Mouse (Mus musculus): ENCODE data around the gene Bach2.

Bach2 gene

DNA sequence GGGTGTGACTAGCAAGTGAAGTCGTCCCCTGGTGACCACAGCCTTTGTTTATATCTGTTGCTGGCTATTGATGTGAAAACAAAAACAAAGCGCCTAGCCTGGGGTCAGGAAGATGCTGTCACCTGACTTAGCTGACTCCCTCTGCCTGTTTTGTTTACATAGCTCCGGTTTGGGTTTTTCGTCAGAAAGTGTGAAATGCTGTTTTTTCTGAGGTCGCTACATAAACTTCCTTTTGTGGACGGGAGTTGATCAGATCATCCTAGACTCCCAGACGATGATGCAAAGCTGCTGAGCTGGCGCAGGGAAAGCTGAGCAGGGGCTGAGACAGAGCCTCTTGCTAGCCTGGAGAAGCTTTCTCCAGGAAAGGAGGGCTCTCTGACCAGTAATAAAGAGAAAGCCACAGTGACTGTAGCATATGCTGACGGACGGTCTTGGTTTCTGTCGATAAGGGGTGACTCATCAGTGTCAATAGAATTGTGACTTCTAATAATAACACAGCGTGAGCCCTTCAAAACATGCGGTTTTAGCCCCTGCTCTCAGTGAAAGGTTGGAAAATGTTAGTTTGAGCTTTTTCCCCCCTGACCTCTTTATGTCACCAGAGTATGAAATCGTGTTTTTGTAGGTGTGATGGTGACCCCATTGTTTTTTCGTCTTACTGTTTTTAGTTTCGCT is 11.9 kb downstream of the Bach2 start:
- no peak for DNase-seq

- peak in 1 of 2 experiments; percentile 34 for DNase-seq
Observed at GRCm38 (mm10) chr4:32251005-32251365, 12.4 kb downstream of the Bach2 start.

GRCm38 (mm10) chr4:32251946-32252672 is 13.5 kb downstream of the Bach2 start:
- DNase-seq: no peak

DNA sequence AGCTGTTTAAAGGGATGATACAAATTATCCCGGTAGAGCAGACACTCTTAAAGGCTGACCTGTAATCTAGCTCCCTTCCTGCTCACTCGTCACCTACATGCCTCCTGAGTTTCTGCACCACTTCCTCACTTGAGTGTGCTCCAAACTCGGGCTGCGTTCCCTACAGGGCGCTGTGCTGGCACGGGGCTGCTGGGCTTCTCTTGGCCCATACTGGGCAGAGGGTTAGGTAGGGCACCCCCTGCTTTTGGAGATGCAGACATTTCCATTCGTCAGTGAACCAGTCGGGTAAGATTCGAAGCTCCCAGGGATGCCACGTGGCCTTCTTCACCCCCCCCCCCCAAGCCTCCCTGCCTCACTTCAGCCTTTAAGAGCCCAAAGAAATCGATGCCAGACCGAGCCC is 19.1 kb downstream of the Bach2 start:
- DNase-seq: no peak

GRCm38 (mm10) chr4:32258093-32258492 is 19.5 kb downstream of the Bach2 start:
- peak; percentile 63 to 68 for DNase-seq

GRCm38 (mm10) chr4:32258596-32258995 is 20.0 kb downstream of the Bach2 start:
- DNase-seq: no peak

GRCm38 (mm10) chr4:32260909-32261308 is 22.3 kb downstream of the Bach2 start:
- no peak for DNase-seq

- DNase-seq: no peak
Observed at GRCm38 (mm10) chr4:32262825-32263684, 24.5 kb downstream of the Bach2 start.

DNA sequence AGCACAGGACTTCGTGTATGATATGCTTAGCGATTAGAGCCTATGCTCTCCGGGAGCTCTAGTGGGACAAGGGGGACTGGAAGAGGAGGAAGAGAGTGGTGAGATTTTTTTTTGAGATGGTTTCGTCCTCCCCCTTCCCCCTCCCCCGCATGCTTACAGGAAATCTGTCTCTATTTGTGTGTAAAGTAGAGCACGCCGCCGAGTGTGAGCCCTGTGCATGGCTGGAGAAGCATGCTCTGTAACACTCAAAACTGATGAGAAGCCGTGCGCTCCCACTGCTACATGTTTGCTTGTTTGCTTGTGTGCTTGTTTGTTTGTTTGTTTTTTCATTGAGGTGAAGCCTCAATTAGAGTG is 25.1 kb downstream of the Bach2 start:
- no peak for DNase-seq

- DNase-seq: no peak
Observed at GRCm38 (mm10) chr4:32264892-32265291, 26.3 kb downstream of the Bach2 start.

DNA sequence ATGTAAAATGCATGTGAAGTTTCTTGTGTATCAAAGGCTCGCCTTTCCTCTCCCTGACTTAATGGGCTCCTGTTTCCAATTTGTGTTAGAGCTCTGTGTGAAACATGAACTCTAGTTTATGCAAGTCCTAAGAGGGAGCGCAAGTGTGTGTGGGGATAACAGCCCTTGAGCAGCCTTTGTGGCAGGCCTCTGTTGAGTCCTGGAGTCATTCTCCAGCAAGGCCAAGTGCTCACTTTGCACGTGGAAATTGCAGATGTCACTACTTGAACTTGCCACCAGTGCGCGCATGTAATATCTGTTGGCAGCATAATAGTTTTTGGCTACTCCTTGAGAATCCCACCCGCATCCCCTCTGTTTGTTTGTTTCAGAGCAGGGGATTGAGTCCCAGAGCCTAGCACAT is 28.1 kb downstream of the Bach2 start:
- no peak for DNase-seq

DNA sequence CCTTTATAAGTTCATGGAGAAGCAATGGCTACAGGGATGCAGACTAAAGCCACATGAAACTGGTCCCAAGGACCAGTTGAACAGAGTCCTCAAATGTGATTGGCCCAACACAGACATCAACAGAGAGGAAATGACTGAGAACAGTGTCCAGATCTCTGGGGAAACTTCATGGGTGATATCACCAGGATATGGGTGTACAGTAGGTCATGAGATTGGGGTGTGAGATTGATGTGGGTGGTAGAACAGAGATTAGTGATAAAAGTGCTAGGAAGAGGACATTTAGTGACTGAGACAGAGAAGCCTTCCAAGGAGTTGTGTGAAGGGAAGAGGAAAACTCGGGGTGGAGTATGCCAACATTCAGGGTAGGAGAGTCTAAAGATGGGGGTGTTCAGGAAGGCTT is 29.4 kb downstream of the Bach2 start:
- DNase-seq: no peak

DNA sequence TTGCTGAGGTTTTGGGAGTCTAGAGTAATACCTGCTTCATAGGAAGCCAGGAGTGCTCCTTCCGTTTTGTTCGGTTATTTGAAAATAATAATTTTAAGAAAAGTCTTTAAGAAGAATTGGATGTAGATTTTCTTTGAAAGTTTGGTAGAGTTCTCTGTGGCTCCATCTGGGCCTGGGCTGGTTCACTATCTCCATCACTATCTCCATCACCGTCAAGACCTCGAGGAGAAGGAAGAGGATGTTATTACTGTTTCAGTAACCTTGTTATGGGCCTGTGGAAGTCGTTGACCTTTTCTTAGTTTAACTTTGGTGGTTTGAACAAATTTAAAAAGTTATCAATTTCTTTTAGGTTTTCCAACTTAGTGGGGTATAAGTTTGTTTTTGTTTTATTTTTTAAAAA is 33.8 kb downstream of the Bach2 start:
- DNase-seq: no peak

- no peak for DNase-seq
Observed at GRCm38 (mm10) chr4:32274776-32275294, 36.2 kb downstream of the Bach2 start.

DNA sequence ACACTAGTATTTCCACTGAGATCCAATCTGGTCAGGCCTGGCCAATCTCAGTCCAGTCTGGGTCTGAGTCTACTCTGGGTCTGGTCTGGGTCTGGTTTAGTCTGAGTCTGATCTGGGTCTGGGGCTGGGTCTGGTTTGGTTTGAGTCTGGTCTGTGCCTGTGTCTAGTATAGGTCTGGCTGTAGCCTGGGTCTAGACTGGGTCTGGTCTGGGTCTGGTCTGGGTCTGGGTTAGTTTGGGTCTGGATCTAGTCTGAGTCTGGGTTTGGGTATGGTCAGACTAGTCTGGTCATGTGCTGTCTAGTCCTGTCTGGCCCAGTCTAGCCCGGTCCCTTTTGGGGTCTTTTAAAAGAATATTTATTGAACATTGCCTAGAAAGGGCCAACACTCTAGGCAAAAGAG is 41.2 kb downstream of the Bach2 start:
- no peak for DNase-seq

DNA sequence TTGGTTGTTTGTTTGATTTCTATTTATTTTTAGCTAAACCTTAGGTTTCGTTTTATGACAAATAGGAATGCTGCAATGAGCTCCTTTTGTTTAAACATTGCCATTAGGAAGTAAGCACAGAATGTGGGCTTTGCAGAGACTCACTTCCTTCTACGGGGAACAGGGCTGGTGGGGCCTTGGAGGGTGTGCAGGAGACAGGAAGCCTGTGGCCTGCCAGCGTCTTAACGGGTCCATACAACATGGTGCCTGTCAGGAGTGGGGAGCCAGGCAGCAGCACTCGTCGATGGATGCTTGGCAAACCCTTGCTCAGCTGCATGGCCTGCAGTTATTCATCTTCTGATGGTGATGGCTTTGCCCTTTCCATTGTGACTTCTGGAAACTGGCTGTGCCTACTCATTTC is 41.8 kb downstream of the Bach2 start:
- DNase-seq: no peak

DNA sequence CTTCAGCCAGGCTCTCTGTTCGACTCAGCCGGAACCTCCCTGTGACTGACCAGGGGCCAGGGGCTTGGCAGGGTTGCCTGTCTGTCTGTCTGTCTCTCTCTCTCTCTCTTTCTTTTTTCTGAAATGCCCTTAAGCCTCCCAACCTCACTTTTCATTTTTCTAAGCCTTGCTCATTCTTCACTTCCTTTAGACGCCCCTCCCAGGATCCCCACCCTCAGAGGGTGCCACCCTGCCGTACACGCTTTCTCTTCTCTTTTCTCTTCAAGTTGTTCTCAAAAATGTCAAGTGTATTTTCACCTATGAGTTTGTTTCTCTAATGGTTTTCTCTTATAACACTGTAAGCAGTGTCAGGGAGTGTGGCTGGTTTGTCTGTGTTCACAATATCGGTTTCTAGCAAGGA is 42.7 kb downstream of the Bach2 start:
- no peak for DNase-seq

GRCm38 (mm10) chr4:32286405-32286804 is 47.8 kb downstream of the Bach2 start:
- DNase-seq: no peak

DNA sequence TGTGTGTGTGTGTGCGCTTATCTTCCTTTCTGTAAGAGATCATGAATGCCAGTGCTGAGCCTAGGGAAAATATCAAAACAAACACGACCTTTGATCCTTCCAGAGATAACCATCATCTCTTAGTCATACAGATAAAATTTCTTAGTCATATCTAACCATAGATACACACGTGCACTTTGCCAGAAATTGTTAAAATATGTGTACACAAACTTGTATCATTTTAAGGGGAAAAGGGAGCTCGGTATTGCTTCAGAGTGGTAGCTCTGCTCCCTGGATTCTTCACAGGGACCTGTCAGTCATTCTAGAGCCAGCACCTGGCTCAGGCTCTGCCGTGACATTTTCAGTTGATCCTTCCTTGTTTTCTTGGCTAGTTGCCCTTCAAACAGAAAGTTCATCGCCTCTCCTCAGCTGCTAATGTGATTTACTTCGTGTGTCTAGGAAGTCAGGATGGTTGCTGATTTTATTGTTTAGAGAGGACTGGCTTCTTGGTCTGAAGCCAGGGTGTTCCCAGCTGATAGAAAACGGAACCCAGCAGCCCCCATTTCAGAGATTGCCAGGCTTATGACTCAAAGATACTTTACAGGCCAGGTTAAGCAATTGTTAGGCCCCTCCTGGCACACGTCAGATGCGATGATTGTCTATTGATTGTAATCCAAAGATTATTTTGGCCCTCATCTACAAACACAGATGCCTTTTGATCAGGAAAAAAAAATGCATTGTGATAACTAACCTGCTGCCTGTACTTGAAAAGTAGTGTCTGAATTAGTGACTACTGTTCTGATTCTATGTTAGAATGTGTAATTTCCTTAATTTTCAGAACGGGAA is 49.6 kb downstream of the Bach2 start:
- no peak for DNase-seq

GRCm38 (mm10) chr4:32289845-32290244 is 51.2 kb downstream of the Bach2 start:
- DNase-seq: no peak

- DNase-seq: no peak
Observed at GRCm38 (mm10) chr4:32291406-32291805, 52.8 kb downstream of the Bach2 start.

- DNase-seq: no peak
Observed at GRCm38 (mm10) chr4:32293686-32294265, 55.2 kb downstream of the Bach2 start.

All from spleen, adult 18-20 months (tissue).